Mouse (Mus musculus): Measurements from ENCODE around the gene Gm9046.
A peak's percentile ranks its signal among the peaks of the same experiment; 100 is the strongest.
"Not testable (repeated sequence)": the region's sequence is repeated elsewhere in the genome, so short reads cannot be mapped to it uniquely, and the experiment has no call there.

The Gm9046 gene

GRCm38 (mm10) chr10:118343155-118343554, at the start of gene Gm9046:
Gm9046 (minus strand) TSS chr10:118343255.
- not testable (repeated sequence) for DNase-seq (ENCODE audit: low spot score in 2 of 2)

- peak; percentile 56 to 74 for DNase-seq (ENCODE audit: low spot score in 2 of 2)
These were observed 27.4 kb upstream of the Gm9046 start for GRCm38 (mm10) chr10:118370443-118370842.

- no peak for DNase-seq (ENCODE audit: low spot score in 2 of 2)
These were observed 26.5 kb upstream of the Gm9046 start for GRCm38 (mm10) chr10:118369518-118369917.

- DNase-seq (ENCODE audit: low spot score in 2 of 2), result not testable (repeated sequence)
These were observed 10.9 kb upstream of the Gm9046 start, which contains the start of gene Gm9049 for GRCm38 (mm10) chr10:118354005-118354404. Gm9049 (minus strand) TSS chr10:118354105.

GRCm38 (mm10) chr10:118348579-118348978, 5.5 kb upstream of the Gm9046 start, which contains the start of gene Gm9048:
Gm9048 (minus strand) TSS chr10:118348679.
- not testable (repeated sequence) for DNase-seq (ENCODE audit: low spot score in 2 of 2)

GRCm38 (mm10) chr10:118337731-118338130, 5.3 kb downstream of the Gm9046 start, which contains the start of gene Gm9045:
Gm9045 (minus strand) TSS chr10:118337831.
- DNase-seq (ENCODE audit: low spot score in 2 of 2), result not testable (repeated sequence)

- not testable (repeated sequence) for DNase-seq (ENCODE audit: low spot score in 2 of 2)
These were observed 10.7 kb downstream of the Gm9046 start, which contains the start of gene Gm9044 for GRCm38 (mm10) chr10:118332308-118332707. Gm9044 (minus strand) TSS chr10:118332408.

- DNase-seq (ENCODE audit: low spot score in 2 of 2), result not testable (repeated sequence)
These were observed 16.2 kb downstream of the Gm9046 start, which contains the start of gene Gm9040 for GRCm38 (mm10) chr10:118326869-118327268. Gm9040 (minus strand) TSS chr10:118326969.

- no peak for DNase-seq (ENCODE audit: low spot score in 2 of 2)
These were observed 24.0 kb downstream of the Gm9046 start for GRCm38 (mm10) chr10:118319024-118319423.

GRCm38 (mm10) chr10:118302133-118302532, 40.9 kb downstream of the Gm9046 start:
- DNase-seq (ENCODE audit: low spot score in 2 of 2), result not testable (repeated sequence)

GRCm38 (mm10) chr10:118294938-118295337, 48.1 kb downstream of the Gm9046 start, which contains the start of gene Iltifb:
Iltifb (minus strand) TSS chr10:118295038.
- DNase-seq (ENCODE audit: low spot score in 2 of 2), result no peak

Measured in frontal cortex, postnatal 25 days (tissue).